Mouse (Mus musculus) kidney, postnatal 4 days (tissue): Measurements from ENCODE around the gene Fbxl17.

Source experiments
- DNase-seq, 2 experiments: peaks; one replicate each; pipeline ENCODE4 v3.0.0; 2021; ENCODE audit warnings: mixed read lengths in 2 of 2

Gene Fbxl17

GRCm38 (mm10) chr17:63090112-63090511 is 409.7 kb downstream of the Fbxl17 start:
- DNase-seq: no peak

- DNase-seq: no peak
These were observed 412.6 kb downstream of the Fbxl17 start for GRCm38 (mm10) chr17:63087265-63087664.

GRCm38 (mm10) chr17:63086526-63086925 is 413.3 kb downstream of the Fbxl17 start:
- DNase-seq: no peak

GRCm38 (mm10) chr17:63085227-63085626 is 414.6 kb downstream of the Fbxl17 start:
- DNase-seq: no peak

- DNase-seq: no peak
These were observed 420.7 kb downstream of the Fbxl17 start for GRCm38 (mm10) chr17:63079087-63079486.

- DNase-seq: no peak
These were observed 422.3 kb downstream of the Fbxl17 start for GRCm38 (mm10) chr17:63077509-63077908.

- no peak for DNase-seq
These were observed 423.2 kb downstream of the Fbxl17 start for GRCm38 (mm10) chr17:63076661-63077060.

GRCm38 (mm10) chr17:63076037-63076426 is 423.8 kb downstream of the Fbxl17 start:
- DNase-seq: no peak

GRCm38 (mm10) chr17:63075091-63076036 is 424.5 kb downstream of the Fbxl17 start:
- no peak for DNase-seq

- no peak for DNase-seq
These were observed 426.5 kb downstream of the Fbxl17 start for GRCm38 (mm10) chr17:63073342-63073741.

- DNase-seq: no peak
These were observed 428.5 kb downstream of the Fbxl17 start for GRCm38 (mm10) chr17:63071134-63071923.

GRCm38 (mm10) chr17:63070161-63070761 is 429.6 kb downstream of the Fbxl17 start:
- no peak for DNase-seq

GRCm38 (mm10) chr17:63062785-63063184 is 437.0 kb downstream of the Fbxl17 start:
- DNase-seq: no peak

GRCm38 (mm10) chr17:63061786-63062185 is 438.0 kb downstream of the Fbxl17 start:
- no peak for DNase-seq

- DNase-seq: no peak
These were observed 439.0 kb downstream of the Fbxl17 start for GRCm38 (mm10) chr17:63060814-63061213.

- no peak for DNase-seq
These were observed 442.0 kb downstream of the Fbxl17 start for GRCm38 (mm10) chr17:63057740-63058388.

GRCm38 (mm10) chr17:63056976-63057375 is 442.8 kb downstream of the Fbxl17 start:
- DNase-seq: no peak

- no peak for DNase-seq
These were observed 446.5 kb downstream of the Fbxl17 start for GRCm38 (mm10) chr17:63053311-63053710.

GRCm38 (mm10) chr17:63046401-63046800 is 453.4 kb downstream of the Fbxl17 start:
- DNase-seq: no peak

GRCm38 (mm10) chr17:63045297-63045696 is 454.5 kb downstream of the Fbxl17 start:
- no peak for DNase-seq

- no peak for DNase-seq
These were observed 456.7 kb downstream of the Fbxl17 start for GRCm38 (mm10) chr17:63043046-63043675.

GRCm38 (mm10) chr17:63037562-63037961 is 462.3 kb downstream of the Fbxl17 start:
- DNase-seq: no peak
